Mouse (Mus musculus) ES-E14 (cell line): Measurements from ENCODE around the gene Spr. TPM values are rescaled to one million over a fixed set of nuclear protein-coding genes. Genes with fewer than 3 reads are reported as not detected.

Experiments
- DNase-seq: peaks from one replicate; pipeline ENCODE4 v3.0.0-alpha.2; 2013; ENCODE audit warnings: low read depth, low spot score
- H3K27ac ChIP-seq: 2 replicates; pipeline ENCODE4 v1.5.1; 2012; ENCODE audit warnings: low read depth, mild to moderate bottlenecking, low read length, moderate library complexity, mixed read lengths; ENCODE audit not compliant: poor library complexity, insufficient read depth, severe bottlenecking
- H3K36me3 ChIP-seq: 2 replicates; pipeline ENCODE4 v1.6.1; 2012; ENCODE audit warnings: mild to moderate bottlenecking, low read length, moderate library complexity, mixed read lengths; ENCODE audit not compliant: control insufficient read depth, poor library complexity, insufficient read depth, severe bottlenecking
- H3K4me1 ChIP-seq, 2 experiments: fragments of 150-350 bp in 1 of 2; sonication (generic) in 1 of 2; 2 replicates each; pipeline ENCODE4 v1.6.1; 2012; ENCODE audit warnings: low read length in 2 of 2, mild to moderate bottlenecking in 1 of 2, mixed read lengths in 1 of 2; ENCODE audit not compliant: control insufficient read depth in 2 of 2, insufficient read depth in 2 of 2, poor library complexity in 1 of 2
- H3K4me3 ChIP-seq, 2 experiments: fragments of 150-350 bp in 1 of 2; sonication (generic) in 1 of 2; 2 replicates each; pipeline ENCODE4 v1.5.1; 2012; ENCODE audit warnings: low read length in 2 of 2, low read depth in 1 of 2, mild to moderate bottlenecking in 1 of 2, mixed read lengths in 1 of 2; ENCODE audit not compliant: insufficient read depth in 1 of 2, poor library complexity in 1 of 2, severe bottlenecking in 1 of 2
- H3K9ac ChIP-seq: 2 replicates; pipeline ENCODE4 v1.6.1; 2012; ENCODE audit warnings: low read depth, mild to moderate bottlenecking, low read length, mixed read lengths; ENCODE audit not compliant: poor library complexity, insufficient read depth, severe bottlenecking
- H3K9me3 ChIP-seq: fragments of 150-350 bp; sonication (generic); 2 replicates; pipeline ENCODE4 v1.6.1; 2012; ENCODE audit warnings: low read depth, mild to moderate bottlenecking, low read length; ENCODE audit not compliant: control insufficient read depth, insufficient read depth
- CHD2 ChIP-seq: IDR thresholded peaks from 2 replicates; pipeline ENCODE4 v1.6.1; 2014; ENCODE audit warnings: mild to moderate bottlenecking, low read depth, low read length, inconsistent platforms
- HCFC1 ChIP-seq: IDR thresholded peaks from 2 replicates; pipeline ENCODE4 v1.6.1; 2012; ENCODE audit warnings: low read length, inconsistent platforms, borderline replicate concordance; ENCODE audit not compliant: insufficient read depth
- MAFK ChIP-seq: IDR thresholded peaks from 2 replicates; pipeline ENCODE4 v1.6.1; 2014; ENCODE audit warnings: mild to moderate bottlenecking, low read depth, low read length, inconsistent platforms; ENCODE audit not compliant: insufficient read depth
- ZC3H11A ChIP-seq: IDR thresholded peaks from 2 replicates; pipeline ENCODE4 v1.6.1; 2012; ENCODE audit warnings: low read depth, mild to moderate bottlenecking, inconsistent platforms, low read length, borderline replicate concordance
- ZNF384 ChIP-seq: IDR thresholded peaks from 2 replicates; pipeline ENCODE4 v1.6.1; 2012; ENCODE audit warnings: low read depth, low read length, inconsistent platforms
- in situ Hi-C, 2 experiments: fragments of 600-800 bp; cut with MboI; formaldehyde crosslinking; loops; one replicate each; pipeline ENCODE4 v1.15.1; 2025; ENCODE audit warnings: low sequenced_read_pairs in 2 of 2, inconsistent platforms in 1 of 2; ENCODE audit not compliant: unreplicated experiment in 2 of 2
- total RNA-seq: library from RNA; depleted of rRNA; stranded (reverse); fragments of 300-350 nt; gene quantifications from 2 replicates; pipeline ENCODE4 v1.2.3, GENCODE M21; 2012

Spr gene
- total RNA-seq, 1 experiment, result 83.0 TPM

DNA sequence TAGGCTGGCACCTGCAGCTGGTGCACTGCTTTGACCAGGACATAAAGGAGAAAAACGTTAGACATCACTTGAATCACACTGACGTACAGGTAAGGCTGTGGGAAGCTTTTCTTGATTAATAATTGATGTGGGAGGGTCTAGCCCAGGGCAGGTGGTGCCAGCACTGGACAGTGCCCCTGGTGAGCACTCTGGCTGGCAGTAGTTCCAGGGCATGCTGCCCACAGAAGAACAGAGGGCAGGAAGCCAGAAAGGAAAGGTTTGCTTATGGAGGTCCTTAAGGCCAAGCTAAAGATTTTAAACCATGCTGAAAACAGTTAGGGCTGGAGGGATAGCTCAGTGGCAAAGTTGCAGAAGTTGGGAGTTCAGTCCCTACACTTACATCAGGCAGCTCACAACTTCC lies 42.5 kb upstream of the Spr start:
- no peak for DNase-seq
- H3K27ac ChIP-seq, result no peak overlapping the region
- in situ Hi-C loops, result loop anchor here (25.0 kb wide), 2 partner anchors 593 to 1468 kb away; partner anchors contain the start of genes Vax2 (in 2 of the 2) and Cyp26b1 (in 1 of the 2)

DNA sequence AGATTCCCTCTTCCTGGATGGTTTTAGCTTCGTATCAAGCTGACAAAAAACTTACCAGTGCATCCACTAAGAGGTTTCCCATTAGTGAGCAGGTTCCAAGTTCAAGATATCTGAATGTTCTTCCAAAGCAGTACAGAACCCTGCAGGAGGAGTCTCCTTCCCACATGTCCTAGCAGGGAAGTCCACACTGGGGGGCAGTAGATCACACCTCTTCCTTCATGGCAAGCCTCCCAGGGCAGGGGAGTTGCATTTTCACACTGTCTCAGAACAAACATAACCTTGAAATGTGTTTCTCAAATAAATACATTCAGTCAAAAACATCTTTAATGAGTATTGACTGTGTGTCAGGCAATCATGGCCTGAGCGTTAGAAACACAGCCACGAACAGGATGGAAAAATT lies 42.0 kb upstream of the Spr start:
- no peak overlapping the region for H3K4me3 ChIP-seq
- no peak for DNase-seq
- in situ Hi-C loops, result loop anchor here (25.0 kb wide), 2 partner anchors 592 to 1467 kb away; partner anchors contain the start of genes Vax2 (in 2 of the 2) and Cyp26b1 (in 1 of the 2)
- H3K27ac ChIP-seq, result no peak overlapping the region
- no peak overlapping the region for H3K9ac ChIP-seq
- H3K36me3 ChIP-seq, result no peaks in the 10 kb centered on the region
- no peaks in the 10 kb centered on the region for H3K4me1 ChIP-seq
- H3K9me3 ChIP-seq, result no peaks in the 10 kb centered on the region
- no peak for TF ChIP-seq ZC3H11A
- no peak for TF ChIP-seq CHD2
- no peak for TF ChIP-seq HCFC1
- TF ChIP-seq MAFK, result no peak
- TF ChIP-seq ZNF384, result no peak

More for the DNA sequence above, 42.5 kb upstream of the Spr start:
- H3K36me3 ChIP-seq, result no peaks in the 10 kb centered on the region
- TF ChIP-seq ZNF384 (no peak), MAFK (no peak), HCFC1 (no peak), CHD2 (no peak), ZC3H11A (no peak)
- no peak overlapping the region for H3K9ac ChIP-seq
- H3K4me1 ChIP-seq, result no peaks in the 10 kb centered on the region
- H3K9me3 ChIP-seq, result no peaks in the 10 kb centered on the region
- no peak overlapping the region for H3K4me3 ChIP-seq

DNA sequence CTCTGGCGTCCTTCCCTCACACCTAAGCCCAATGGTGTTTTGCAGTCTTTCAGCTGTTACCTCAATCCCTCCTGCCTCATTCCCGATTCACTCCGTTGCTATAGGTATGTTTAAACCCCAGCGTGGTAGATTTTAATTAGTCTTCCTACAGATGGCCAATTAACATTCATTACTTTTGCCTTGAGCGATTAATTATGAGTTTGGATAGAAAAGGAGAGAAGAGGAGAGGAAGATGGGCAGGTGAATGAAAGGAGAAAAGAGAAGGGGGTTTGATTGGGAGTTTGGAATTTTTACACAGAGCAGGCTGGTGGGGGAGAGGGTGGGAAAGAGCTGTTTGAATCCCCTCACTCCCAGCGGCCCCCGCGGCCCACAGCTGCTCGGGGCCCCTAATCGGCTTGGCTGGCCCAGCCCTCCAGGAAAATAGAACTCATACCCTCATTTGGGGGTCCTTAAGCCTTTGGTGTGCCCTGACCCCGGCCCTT lies 27.9 kb upstream of the Spr start:
- H3K9ac ChIP-seq, result no peak overlapping the region
- DNase-seq, result no peak
- no peak overlapping the region for H3K4me3 ChIP-seq
- in situ Hi-C loops, result loop anchor here in 1 of 2 experiments (25.0 kb wide), 1 partner anchor 247 kb away; the partner anchor contains the start of gene Noto
- no peaks in the 10 kb centered on the region for H3K9me3 ChIP-seq
- H3K4me1 ChIP-seq, result no peaks in the 10 kb centered on the region
- H3K36me3 ChIP-seq, result no peaks in the 10 kb centered on the region
- TF ChIP-seq ZNF384, result no peak
- no peak for TF ChIP-seq HCFC1
- no peak for TF ChIP-seq ZC3H11A
- TF ChIP-seq CHD2, result no peak
- TF ChIP-seq MAFK, result no peak
- H3K27ac ChIP-seq, result no peak overlapping the region

DNA sequence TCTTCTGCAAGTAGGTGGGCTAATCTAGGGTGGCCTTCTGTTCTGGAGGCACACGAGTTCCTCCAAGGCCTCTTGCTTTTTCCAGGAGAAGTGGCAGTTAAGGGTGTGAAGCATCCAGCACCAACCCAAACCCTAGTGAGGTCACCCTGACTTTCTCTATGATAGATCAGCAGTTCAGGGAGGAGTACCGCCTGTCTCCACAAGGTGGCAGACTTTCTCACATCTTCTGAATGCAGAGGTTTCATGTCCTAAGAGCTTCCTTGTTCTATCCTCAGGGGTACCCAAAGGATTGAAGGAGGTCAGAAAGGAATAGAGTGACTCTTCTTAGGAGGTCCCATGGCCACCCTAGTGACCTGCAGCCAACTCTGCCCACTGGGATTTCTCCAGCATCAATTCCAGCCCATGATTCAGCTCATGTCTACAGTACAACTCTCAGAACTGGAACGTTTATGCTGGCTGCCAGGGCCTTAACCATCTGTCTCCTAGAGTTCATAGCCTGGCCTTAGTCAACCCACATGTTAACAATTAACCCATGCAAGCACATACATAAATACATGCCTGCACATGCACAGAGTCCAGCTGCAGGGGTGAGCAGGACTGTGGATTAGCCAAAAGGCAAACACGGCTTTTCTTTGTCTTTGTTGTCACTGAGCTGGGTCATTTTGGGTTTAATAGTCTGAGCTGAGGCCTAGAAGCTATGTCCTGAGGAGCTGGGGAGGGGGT lies 22.8 kb upstream of the Spr start:
- no peak overlapping the region for H3K4me3 ChIP-seq
- TF ChIP-seq MAFK, result no peak
- no peak for TF ChIP-seq CHD2
- no peak for TF ChIP-seq ZC3H11A
- TF ChIP-seq ZNF384, result no peak
- TF ChIP-seq HCFC1, result no peak
- no peaks in the 10 kb centered on the region for H3K9me3 ChIP-seq
- peak; percentile 86 for DNase-seq
- no peaks in the 10 kb centered on the region for H3K36me3 ChIP-seq
- in situ Hi-C loops, result loop anchor here (5.0 to 25.0 kb wide), 2 partner anchors 252 kb away; partner anchors contain the start of gene Noto (in 1 of the 2)
- no peak overlapping the region for H3K9ac ChIP-seq
- no peaks in the 10 kb centered on the region for H3K4me1 ChIP-seq
- no peak overlapping the region for H3K27ac ChIP-seq
